Mouse (Mus musculus) liver, adult (tissue): ENCODE data around the gene Cercam.

Experiments
- GATA4 ChIP-seq: IDR thresholded peaks from 2 replicates; pipeline ENCODE4 v1.6.1; 2014; ENCODE audit warnings: mild to moderate bottlenecking, low read length; ENCODE audit not compliant: insufficient replicate concordance

Cercam gene

GRCm38 (mm10) chr2:29872581-29873295 is 3.8 kb downstream of the Cercam start:
- TF ChIP-seq GATA4: no peak

- no peak for TF ChIP-seq GATA4
Measured at GRCm38 (mm10) chr2:29873801-29874200, 4.8 kb downstream of the Cercam start.

GRCm38 (mm10) chr2:29878061-29878460 is 9.1 kb downstream of the Cercam start:
- TF ChIP-seq GATA4: no peak

GRCm38 (mm10) chr2:29879191-29879590 is 10.2 kb downstream of the Cercam start:
- TF ChIP-seq GATA4: no peak

- no peak for TF ChIP-seq GATA4
Measured at GRCm38 (mm10) chr2:29879964-29880830, 11.2 kb downstream of the Cercam start.

GRCm38 (mm10) chr2:29889066-29889944 is 20.3 kb downstream of the Cercam start, which contains the start of gene Odf2:
TSS of gene Odf2 (plus strand) at chr2:29889221.
- no peak for TF ChIP-seq GATA4

- TF ChIP-seq GATA4: no peak
Measured at GRCm38 (mm10) chr2:29889991-29890833, 21.2 kb downstream of the Cercam start.

GRCm38 (mm10) chr2:29891773-29892172 is 22.8 kb downstream of the Cercam start:
- TF ChIP-seq GATA4: no peak

DNA sequence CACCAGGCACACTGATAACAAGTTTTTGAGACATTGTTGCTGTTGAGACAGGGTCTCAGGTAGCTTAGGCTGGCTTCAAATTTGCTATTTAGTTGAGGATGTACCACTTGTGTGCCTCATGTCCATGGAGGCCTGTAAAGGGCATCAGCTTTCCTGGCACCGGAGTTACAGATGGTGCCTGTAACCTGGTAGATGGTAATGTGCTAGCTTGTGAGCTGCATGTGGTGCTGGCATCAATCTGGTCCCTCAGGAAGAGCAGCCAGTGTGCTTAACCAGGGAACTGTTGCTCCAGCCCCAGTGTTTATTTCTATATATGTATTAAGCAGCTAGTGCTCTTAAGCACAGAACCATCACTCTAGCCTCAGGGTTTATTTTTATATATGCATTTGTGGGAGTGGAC is 27.1 kb downstream of the Cercam start:
- TF ChIP-seq GATA4: no peak

DNA sequence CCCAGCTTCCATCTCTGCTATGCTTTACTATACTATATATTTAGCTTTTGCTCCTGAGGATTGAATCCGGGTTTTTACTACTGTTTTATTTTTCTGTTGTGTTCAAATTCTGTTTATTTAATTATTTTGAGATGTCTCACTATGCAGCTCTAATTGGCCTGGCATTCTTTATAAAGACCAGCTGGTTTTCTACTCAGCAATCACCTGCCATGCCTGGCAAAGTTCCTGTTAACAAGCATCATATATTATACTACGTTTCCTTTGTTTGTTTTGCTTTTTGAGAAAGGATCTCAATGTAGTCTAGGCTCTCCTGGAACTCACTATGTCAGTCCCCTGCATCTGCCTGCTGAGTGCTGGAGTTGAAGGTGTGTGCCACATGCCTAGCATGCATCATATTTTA is 28.4 kb downstream of the Cercam start:
- TF ChIP-seq GATA4: no peak

- no peak for TF ChIP-seq GATA4
Measured at GRCm38 (mm10) chr2:29898081-29898480, 29.1 kb downstream of the Cercam start.

GRCm38 (mm10) chr2:29902194-29902593 is 33.2 kb downstream of the Cercam start:
- TF ChIP-seq GATA4: no peak

- TF ChIP-seq GATA4: no peak
Measured at GRCm38 (mm10) chr2:29910042-29910441, 41.1 kb downstream of the Cercam start.

DNA sequence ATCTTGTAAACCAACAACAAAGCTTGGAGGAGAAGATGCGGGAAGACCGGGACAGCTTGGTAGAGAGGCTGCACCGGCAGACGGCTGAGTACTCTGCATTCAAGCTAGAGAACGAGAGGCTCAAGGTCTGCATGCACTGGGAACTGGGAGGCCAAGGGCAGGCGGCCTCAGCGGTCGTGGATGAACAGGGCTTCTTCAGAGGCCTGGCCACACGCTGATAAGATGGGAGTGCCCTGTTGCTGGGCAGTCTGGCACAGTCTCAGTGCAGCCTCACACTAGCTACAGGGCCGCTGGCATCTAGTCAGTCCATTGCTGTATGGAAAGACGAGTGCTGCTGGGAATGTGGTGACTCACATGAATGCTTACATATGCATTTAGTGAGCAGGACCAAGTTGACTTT is 48.7 kb downstream of the Cercam start:
- no peak for TF ChIP-seq GATA4

DNA sequence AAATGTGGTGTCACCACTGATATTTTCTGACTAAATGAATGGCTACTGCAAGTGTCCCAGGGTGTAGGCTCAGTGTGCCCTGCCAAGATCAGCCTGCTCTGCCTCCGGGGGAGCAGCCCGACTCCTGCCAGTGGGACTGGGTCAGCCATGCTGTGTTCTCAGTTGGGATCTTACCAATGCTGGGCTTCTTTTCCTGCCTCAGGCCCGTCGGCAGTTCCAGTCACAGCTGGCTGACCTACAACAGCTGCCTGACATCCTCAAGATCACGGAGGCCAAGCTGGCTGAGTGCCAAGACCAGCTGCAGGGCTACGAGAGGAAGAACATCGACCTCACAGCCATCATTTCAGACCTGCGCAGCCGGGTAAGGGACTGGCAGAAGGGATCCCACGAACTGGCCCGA is 53.0 kb downstream of the Cercam start:
- no peak for TF ChIP-seq GATA4

GRCm38 (mm10) chr2:29926542-29926941 is 57.6 kb downstream of the Cercam start:
- no peak for TF ChIP-seq GATA4
